Mouse (Mus musculus): ENCODE data around the gene Mars. TPM values are rescaled to one million over a fixed set of nuclear protein-coding genes. Genes with fewer than 3 reads are reported as not detected.

Gene Mars
- polyA plus RNA-seq, 1 experiment = 35.4 TPM

DNA sequence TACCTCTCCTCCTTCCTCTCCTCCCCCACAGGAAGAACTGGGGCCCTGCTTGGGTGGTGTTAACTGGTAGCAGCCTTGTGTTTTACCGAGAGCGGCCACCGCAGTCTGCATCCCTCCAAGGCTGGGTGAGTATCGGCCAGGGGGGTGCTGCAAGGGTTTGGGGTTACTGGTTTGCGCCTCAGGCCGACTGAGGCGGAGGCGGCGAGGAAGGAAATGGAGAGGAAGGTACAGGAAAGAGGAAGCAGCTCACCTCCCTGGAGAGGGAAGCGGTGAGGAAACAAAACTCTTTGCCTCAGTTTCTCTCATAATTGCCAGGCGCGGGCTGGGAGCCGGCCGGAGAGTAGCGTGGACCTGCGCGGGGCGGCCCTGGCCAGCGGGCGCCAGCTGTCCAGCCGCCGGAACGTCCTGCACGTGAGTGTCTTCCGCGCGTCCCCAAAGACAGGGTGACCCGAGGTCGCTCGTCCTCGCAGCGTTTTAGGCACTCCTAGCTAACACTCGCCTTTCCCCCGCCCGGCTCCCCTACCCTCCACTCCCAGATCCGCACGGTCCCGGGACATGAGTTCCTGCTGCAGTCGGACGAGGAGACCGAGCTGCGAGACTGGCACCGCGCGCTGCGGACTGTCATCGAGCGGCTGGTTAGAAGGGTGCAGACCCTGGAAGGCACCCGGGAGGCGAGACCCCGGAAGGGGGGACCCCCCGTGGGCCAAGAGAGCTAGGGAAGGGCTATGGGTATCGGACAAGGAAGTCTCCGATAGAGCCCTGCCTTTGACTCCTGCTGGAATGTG is 14.6 kb upstream of the Mars start:
- peak; percentile 30 for DNase-seq
- 10% methylated on average over 50 of the region's 54 CpGs for WGBS
- TF ChIP-seq CTCF (IDR thresholded peaks at IDR 0.05; ENCODE audit: insufficient read depth, low read length) = no peak
- no peak for TF ChIP-seq POLR2A (IDR thresholded peaks at IDR 0.05; ENCODE audit: borderline replicate concordance, extremely low read depth, low read depth, low read length)
- Histone ChIP-seq H3K4me1 (ENCODE audit: control insufficient read depth, insufficient read depth, low read length) (peaks cover 6% of the 10 kb centered on the region), H3K4me3 (replicated peaks; ENCODE audit: extremely low read depth, low read depth, low read length) (peak overlapping the region; percentile 35)

DNA sequence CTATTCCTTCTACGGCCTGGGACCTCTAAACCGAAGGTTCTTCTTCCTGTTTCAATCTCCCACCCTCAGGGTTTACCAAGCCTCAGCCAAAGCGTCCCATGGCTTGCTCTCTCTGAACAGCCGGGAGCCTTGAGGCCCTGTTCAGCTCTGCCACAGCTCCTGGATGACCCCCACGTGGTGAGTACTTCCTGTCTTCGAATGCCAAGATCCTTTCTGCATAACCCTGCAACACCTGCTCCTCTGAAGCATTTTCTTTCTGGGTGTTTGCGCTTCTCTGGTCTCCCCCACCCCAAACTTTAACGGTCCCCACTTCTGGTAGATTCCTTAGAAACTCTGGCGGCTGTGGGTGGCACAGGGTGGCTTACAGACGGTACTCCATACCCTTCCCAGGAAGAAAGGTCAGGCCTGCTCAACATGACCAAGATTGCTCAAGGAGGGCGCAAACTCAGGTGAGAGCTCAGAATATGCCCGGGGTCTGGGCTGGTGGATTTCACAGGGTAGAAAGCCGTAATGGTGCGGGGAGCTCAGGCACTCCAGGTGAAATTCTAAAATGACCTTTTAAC is 13.9 kb upstream of the Mars start:
- DNase-seq = no peak
- 43% methylated on average over 14 of the region's 14 CpGs for WGBS
- Histone ChIP-seq H3K4me1 (ENCODE audit: control insufficient read depth, insufficient read depth, low read length) (peaks cover 6% of the 10 kb centered on the region), H3K4me3 (replicated peaks; ENCODE audit: extremely low read depth, low read depth, low read length) (no peak overlapping the region)
- TF ChIP-seq CTCF (IDR thresholded peaks at IDR 0.05; ENCODE audit: insufficient read depth, low read length) (no peak), POLR2A (IDR thresholded peaks at IDR 0.05; ENCODE audit: borderline replicate concordance, extremely low read depth, low read depth, low read length) (no peak)

DNA sequence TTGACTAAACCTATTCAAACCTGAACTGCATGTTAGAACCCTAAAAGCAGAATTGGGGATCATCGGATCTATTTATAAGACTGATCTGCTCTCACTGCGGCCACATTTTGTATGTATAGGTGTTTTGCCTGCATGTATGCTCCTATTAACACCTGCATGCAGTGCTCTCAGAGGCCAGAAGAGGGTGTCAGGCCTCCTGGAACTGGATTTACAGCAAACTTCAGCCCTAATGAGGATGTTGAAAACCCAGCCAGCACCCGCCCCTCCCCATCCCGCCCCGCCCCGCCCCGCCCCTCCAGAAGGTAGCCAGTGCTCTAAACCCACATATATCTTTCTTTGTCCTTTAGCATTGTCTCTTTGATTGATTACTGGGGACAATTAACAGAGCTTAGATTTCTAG is 12.9 kb upstream of the Mars start:
- 12% methylated on average over 7 of the region's 7 CpGs for WGBS
- peak; percentile 28 for DNase-seq
- Histone ChIP-seq H3K4me3 (replicated peaks; ENCODE audit: extremely low read depth, low read depth, low read length) (no peak overlapping the region), H3K4me1 (ENCODE audit: control insufficient read depth, insufficient read depth, low read length) (peaks cover 6% of the 10 kb centered on the region)
- TF ChIP-seq CTCF (IDR thresholded peaks at IDR 0.05; ENCODE audit: insufficient read depth, low read length) = peak; percentile 50
- TF ChIP-seq POLR2A (IDR thresholded peaks at IDR 0.05; ENCODE audit: borderline replicate concordance, extremely low read depth, low read depth, low read length) = no peak

DNA sequence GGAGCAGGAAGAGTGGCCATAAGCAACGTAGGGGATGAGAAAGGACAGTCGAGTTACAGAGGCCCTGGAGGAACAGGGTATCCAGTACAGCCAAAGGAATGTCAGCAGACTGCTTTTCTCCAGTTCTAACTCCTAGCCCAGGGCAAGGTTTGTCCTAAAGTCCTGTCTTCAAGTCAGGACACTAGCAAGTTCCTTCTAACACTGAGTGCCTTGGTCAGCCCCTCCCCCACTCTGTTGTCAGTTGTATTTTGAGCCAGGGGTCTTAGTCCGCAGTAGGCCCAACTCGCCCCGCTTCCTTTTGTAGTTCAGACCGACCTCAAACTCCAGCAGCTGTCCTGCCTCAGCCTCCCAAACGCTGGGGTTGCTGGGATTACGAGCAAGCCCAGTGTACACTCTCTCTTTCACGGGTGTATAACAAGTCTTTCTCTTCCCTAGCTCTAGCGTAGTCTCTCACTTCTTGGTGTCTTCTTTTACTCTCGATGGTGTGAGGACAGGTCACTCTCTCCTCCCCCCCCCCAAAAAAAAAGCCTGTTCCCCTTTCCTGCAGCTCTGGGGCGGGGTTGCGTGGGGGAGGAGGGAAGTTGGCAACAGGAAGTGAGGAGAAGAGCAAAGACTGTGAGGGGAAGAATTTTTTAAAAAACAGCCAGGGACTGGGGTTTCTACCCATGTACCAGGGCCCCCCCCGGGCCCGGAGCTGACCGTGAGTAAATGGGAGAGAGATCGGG is 11.7 kb upstream of the Mars start:
- no peak for TF ChIP-seq POLR2A (IDR thresholded peaks at IDR 0.05; ENCODE audit: borderline replicate concordance, extremely low read depth, low read depth, low read length)
- TF ChIP-seq CTCF (IDR thresholded peaks at IDR 0.05; ENCODE audit: insufficient read depth, low read length) = no peak
- Histone ChIP-seq H3K4me3 (replicated peaks; ENCODE audit: extremely low read depth, low read depth, low read length) (peak overlapping the region; percentile 46), H3K4me1 (ENCODE audit: control insufficient read depth, insufficient read depth, low read length) (peaks cover 6% of the 10 kb centered on the region)
- no peak for DNase-seq
- WGBS = 48% methylated on average over 17 of the region's 17 CpGs

GRCm38 (mm10) chr10:127322669-127323068 is 11.1 kb upstream of the Mars start:
- Histone ChIP-seq H3K4me1 (ENCODE audit: control insufficient read depth, insufficient read depth, low read length) (peaks cover 6% of the 10 kb centered on the region), H3K4me3 (replicated peaks; ENCODE audit: extremely low read depth, low read depth, low read length) (no peak overlapping the region)
- DNase-seq = no peak
- 56% methylated on average over 4 of the region's 4 CpGs for WGBS
- TF ChIP-seq POLR2A (IDR thresholded peaks at IDR 0.05; ENCODE audit: borderline replicate concordance, extremely low read depth, low read depth, low read length) = no peak
- TF ChIP-seq CTCF (IDR thresholded peaks at IDR 0.05; ENCODE audit: insufficient read depth, low read length) = no peak

GRCm38 (mm10) chr10:127322178-127322577 is 10.6 kb upstream of the Mars start:
- no peak for TF ChIP-seq CTCF (IDR thresholded peaks at IDR 0.05; ENCODE audit: insufficient read depth, low read length)
- TF ChIP-seq POLR2A (IDR thresholded peaks at IDR 0.05; ENCODE audit: borderline replicate concordance, extremely low read depth, low read depth, low read length) = no peak
- DNase-seq = no peak
- Histone ChIP-seq H3K4me3 (replicated peaks; ENCODE audit: extremely low read depth, low read depth, low read length) (no peak overlapping the region), H3K4me1 (ENCODE audit: control insufficient read depth, insufficient read depth, low read length) (peaks cover 6% of the 10 kb centered on the region)
- 58% methylated on average over 13 of the region's 13 CpGs for WGBS

GRCm38 (mm10) chr10:127321621-127322020 is 10.0 kb upstream of the Mars start, which contains the start of gene Arhgap9:
Arhgap9 (plus strand) TSS chr10:127321964.
- Histone ChIP-seq H3K4me3 (replicated peaks; ENCODE audit: extremely low read depth, low read depth, low read length) (no peak within 1 kb of the TSS), H3K4me1 (ENCODE audit: control insufficient read depth, insufficient read depth, low read length) (peaks cover 6% of the 10 kb centered on the region)
- no peak for DNase-seq
- WGBS = 51% methylated on average over 3 of the region's 3 CpGs
- TF ChIP-seq POLR2A (IDR thresholded peaks at IDR 0.05; ENCODE audit: borderline replicate concordance, extremely low read depth, low read depth, low read length) (no peak), CTCF (IDR thresholded peaks at IDR 0.05; ENCODE audit: insufficient read depth, low read length) (no peak)

DNA sequence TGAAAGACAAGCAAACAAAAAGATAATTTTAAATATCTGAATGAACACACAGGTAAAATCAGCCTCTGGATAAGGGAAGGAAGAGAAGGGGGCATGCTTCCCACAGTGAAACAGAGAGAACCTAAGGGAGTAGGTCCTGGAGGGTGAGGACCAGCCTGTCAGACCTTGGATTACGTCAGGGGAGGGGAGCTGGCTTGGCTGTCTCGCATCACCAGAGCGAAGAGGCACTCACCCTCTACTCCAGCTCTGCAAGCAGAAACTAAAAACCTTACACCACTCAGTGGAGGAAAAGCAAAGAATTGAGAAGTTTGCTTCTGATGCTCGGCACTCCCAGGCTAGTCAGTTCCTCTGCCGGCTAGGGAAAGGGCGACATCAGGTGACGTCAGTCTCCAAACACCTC is 8.4 kb upstream of the Mars start:
- H3K4me1 ChIP-seq (ENCODE audit: control insufficient read depth, insufficient read depth, low read length) = no peaks in the 10 kb centered on the region
- TF ChIP-seq CTCF (IDR thresholded peaks at IDR 0.05; ENCODE audit: insufficient read depth, low read length) (no peak), POLR2A (IDR thresholded peaks at IDR 0.05; ENCODE audit: borderline replicate concordance, extremely low read depth, low read depth, low read length) (no peak)
- no peak overlapping the region for H3K4me3 ChIP-seq (replicated peaks; ENCODE audit: extremely low read depth, low read depth, low read length)
- DNase-seq = no peak
- whole genome bisulfite sequencing = 57% methylated on average over 7 of the region's 7 CpGs

DNA sequence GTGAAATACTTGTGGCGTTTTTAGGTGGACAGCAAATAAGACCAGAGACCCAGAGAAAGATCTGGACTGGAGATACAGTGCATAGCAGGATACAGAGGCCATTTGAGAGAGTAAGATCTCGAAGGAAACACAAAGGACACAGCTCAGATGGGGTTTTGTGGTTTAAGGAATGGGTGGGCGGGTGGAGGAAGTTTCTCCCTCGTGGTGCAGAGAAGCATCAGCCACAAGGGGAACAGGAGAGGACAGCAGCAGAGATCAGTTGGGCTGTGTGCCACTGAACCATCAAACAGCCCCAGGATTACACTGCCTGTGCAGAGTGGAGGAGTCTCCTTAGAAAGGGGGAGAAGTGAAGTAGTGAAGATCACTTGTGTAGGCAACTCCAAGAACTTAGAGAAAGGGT is 6.4 kb upstream of the Mars start:
- 32% methylated on average over 4 of the region's 4 CpGs for WGBS
- Histone ChIP-seq H3K4me3 (replicated peaks; ENCODE audit: extremely low read depth, low read depth, low read length) (no peak overlapping the region), H3K4me1 (ENCODE audit: control insufficient read depth, insufficient read depth, low read length) (no peaks in the 10 kb centered on the region)
- TF ChIP-seq POLR2A (IDR thresholded peaks at IDR 0.05; ENCODE audit: borderline replicate concordance, extremely low read depth, low read depth, low read length) = no peak
- TF ChIP-seq CTCF (IDR thresholded peaks at IDR 0.05; ENCODE audit: insufficient read depth, low read length) = no peak
- no peak for DNase-seq
